Mouse (Mus musculus): ENCODE measurements around the gene Mki67. TPM values are rescaled to one million over a fixed set of nuclear protein-coding genes. Genes with fewer than 3 reads are reported as not detected.
A peak's percentile ranks its signal among the peaks of the same experiment; 100 is the strongest.

The Mki67 gene
- polyA plus RNA-seq, 1 experiment from 2014 or later, result 3.9 TPM

- Histone ChIP-seq H3K36me3 (no peaks in the 10 kb centered on the region), H3K4me3 (replicated peaks) (no peak overlapping the region), H3K4me2 (no peak overlapping the region), H3K9me3 (replicated peaks) (no peaks in the 10 kb centered on the region), H3K27me3 (replicated peaks) (no peaks in the 10 kb centered on the region), H3K9ac (replicated peaks) (no peak overlapping the region), H3K27ac (replicated peaks) (no peak overlapping the region), H3K4me1 (no peaks in the 10 kb centered on the region)
- ATAC-seq (ENCODE audit: low FRiP score), result no peak
These were observed 55.8 kb downstream of the Mki67 start for GRCm38 (mm10) chr7:135660314-135660713.

GRCm38 (mm10) chr7:135659314-135659935 lies 56.7 kb downstream of the Mki67 start:
- H3K36me3 ChIP-seq, result no peaks in the 10 kb centered on the region
- WGBS, result 86% methylated on average over 5 of the region's 5 CpGs
- no peak for ATAC-seq (ENCODE audit: low FRiP score)
- no peaks in the 10 kb centered on the region for H3K9me3 ChIP-seq (replicated peaks)
- H3K27me3 ChIP-seq (replicated peaks), result no peaks in the 10 kb centered on the region
- H3K27ac ChIP-seq (replicated peaks), result no peak overlapping the region
- H3K4me1 ChIP-seq, result no peaks in the 10 kb centered on the region
- H3K9ac ChIP-seq (replicated peaks), result no peak overlapping the region
- H3K4me2 ChIP-seq, result no peak overlapping the region
- no peak overlapping the region for H3K4me3 ChIP-seq (replicated peaks)

- no peak overlapping the region for H3K4me3 ChIP-seq (replicated peaks)
These were observed 58.0 kb downstream of the Mki67 start for GRCm38 (mm10) chr7:135658150-135658549.

GRCm38 (mm10) chr7:135655113-135655512 lies 61.0 kb downstream of the Mki67 start:
- Histone ChIP-seq H3K27me3 (replicated peaks) (no peaks in the 10 kb centered on the region), H3K4me1 (no peaks in the 10 kb centered on the region), H3K27ac (replicated peaks) (no peak overlapping the region), H3K36me3 (no peaks in the 10 kb centered on the region), H3K9me3 (replicated peaks) (no peaks in the 10 kb centered on the region), H3K4me2 (no peak overlapping the region), H3K9ac (replicated peaks) (no peak overlapping the region), H3K4me3 (replicated peaks) (no peak overlapping the region)
- ATAC-seq (ENCODE audit: low FRiP score), result no peak
- 84% methylated on average over 4 of the region's 4 CpGs for WGBS

More at GRCm38 (mm10) chr7:135658150-135658549, 58.0 kb downstream of the Mki67 start:
- ATAC-seq (ENCODE audit: low FRiP score), result no peak
- Histone ChIP-seq H3K27me3 (replicated peaks) (no peaks in the 10 kb centered on the region), H3K27ac (replicated peaks) (no peak overlapping the region), H3K9ac (replicated peaks) (no peak overlapping the region), H3K4me2 (no peak overlapping the region), H3K4me1 (no peaks in the 10 kb centered on the region), H3K9me3 (replicated peaks) (no peaks in the 10 kb centered on the region), H3K36me3 (no peaks in the 10 kb centered on the region)
- 93% methylated on average over 7 of the region's 7 CpGs for WGBS

GRCm38 (mm10) chr7:135654288-135654687 lies 61.9 kb downstream of the Mki67 start:
- whole genome bisulfite sequencing, result 91% methylated on average over 6 of the region's 6 CpGs
- Histone ChIP-seq H3K27ac (replicated peaks) (no peak overlapping the region), H3K36me3 (no peaks in the 10 kb centered on the region), H3K27me3 (replicated peaks) (no peaks in the 10 kb centered on the region), H3K4me3 (replicated peaks) (no peak overlapping the region), H3K4me1 (no peaks in the 10 kb centered on the region), H3K4me2 (no peak overlapping the region), H3K9me3 (replicated peaks) (no peaks in the 10 kb centered on the region), H3K9ac (replicated peaks) (no peak overlapping the region)
- ATAC-seq (ENCODE audit: low FRiP score), result no peak

GRCm38 (mm10) chr7:135653601-135654000 lies 62.6 kb downstream of the Mki67 start:
- 89% methylated on average over 7 of the region's 7 CpGs for WGBS
- H3K27ac ChIP-seq (replicated peaks), result no peak overlapping the region
- H3K36me3 ChIP-seq, result no peaks in the 10 kb centered on the region
- ATAC-seq (ENCODE audit: low FRiP score), result no peak
- no peaks in the 10 kb centered on the region for H3K27me3 ChIP-seq (replicated peaks)
- H3K4me3 ChIP-seq (replicated peaks), result no peak overlapping the region
- H3K4me2 ChIP-seq, result no peak overlapping the region
- H3K9ac ChIP-seq (replicated peaks), result no peak overlapping the region
- no peaks in the 10 kb centered on the region for H3K9me3 ChIP-seq (replicated peaks)
- H3K4me1 ChIP-seq, result no peaks in the 10 kb centered on the region

- H3K27ac ChIP-seq (replicated peaks), result no peak overlapping the region
- no peak overlapping the region for H3K9ac ChIP-seq (replicated peaks)
- 71% methylated on average over 11 of the region's 11 CpGs for WGBS
These were observed 63.4 kb downstream of the Mki67 start for GRCm38 (mm10) chr7:135652781-135653180.

GRCm38 (mm10) chr7:135651831-135652511 lies 64.2 kb downstream of the Mki67 start:
- peak overlapping the region; percentile 15; the same call in 1 of the 2 replicates for H3K4me2 ChIP-seq
- WGBS, result 70% methylated on average over 18 of the region's 18 CpGs
- H3K9me3 ChIP-seq (replicated peaks), result no peaks in the 10 kb centered on the region
- no peak for ATAC-seq (ENCODE audit: low FRiP score)
- H3K27me3 ChIP-seq (replicated peaks), result no peaks in the 10 kb centered on the region
- H3K27ac ChIP-seq (replicated peaks), result no peak overlapping the region
- no peak overlapping the region for H3K4me3 ChIP-seq (replicated peaks)
- H3K36me3 ChIP-seq, result no peaks in the 10 kb centered on the region
- H3K9ac ChIP-seq (replicated peaks), result no peak overlapping the region
- H3K4me1 ChIP-seq, result no peaks in the 10 kb centered on the region

More at GRCm38 (mm10) chr7:135652781-135653180, 63.4 kb downstream of the Mki67 start:
- Histone ChIP-seq H3K4me3 (replicated peaks) (no peak overlapping the region), H3K4me2 (no peak overlapping the region; the same call in 1 of the 2 replicates), H3K4me1 (no peaks in the 10 kb centered on the region), H3K36me3 (no peaks in the 10 kb centered on the region), H3K9me3 (replicated peaks) (no peaks in the 10 kb centered on the region), H3K27me3 (replicated peaks) (no peaks in the 10 kb centered on the region)
- no peak for ATAC-seq (ENCODE audit: low FRiP score)

- Histone ChIP-seq H3K36me3 (no peaks in the 10 kb centered on the region), H3K4me2 (no peak overlapping the region), H3K9me3 (replicated peaks) (no peaks in the 10 kb centered on the region), H3K9ac (replicated peaks) (no peak overlapping the region), H3K4me1 (no peaks in the 10 kb centered on the region), H3K4me3 (replicated peaks) (no peak overlapping the region), H3K27me3 (replicated peaks) (no peaks in the 10 kb centered on the region), H3K27ac (replicated peaks) (no peak overlapping the region)
- ATAC-seq (ENCODE audit: low FRiP score), result no peak
- WGBS, result 91% methylated on average over 5 of the region's 5 CpGs
These were observed 66.1 kb downstream of the Mki67 start for GRCm38 (mm10) chr7:135650061-135650460.

GRCm38 (mm10) chr7:135649306-135649705 lies 66.9 kb downstream of the Mki67 start:
- H3K4me3 ChIP-seq (replicated peaks), result no peak overlapping the region
- 96% methylated on average over 1 of the region's 1 CpGs for WGBS
- no peak overlapping the region for H3K4me2 ChIP-seq
- H3K27ac ChIP-seq (replicated peaks), result no peak overlapping the region
- H3K9me3 ChIP-seq (replicated peaks), result no peaks in the 10 kb centered on the region
- peaks cover 2% of the 10 kb centered on the region; the same call in 1 of the 2 replicates for H3K36me3 ChIP-seq
- ATAC-seq (ENCODE audit: low FRiP score), result no peak
- no peaks in the 10 kb centered on the region for H3K4me1 ChIP-seq
- H3K9ac ChIP-seq (replicated peaks), result no peak overlapping the region
- no peaks in the 10 kb centered on the region for H3K27me3 ChIP-seq (replicated peaks)

GRCm38 (mm10) chr7:135648821-135649220 lies 67.3 kb downstream of the Mki67 start:
- no peaks in the 10 kb centered on the region for H3K4me1 ChIP-seq
- H3K27me3 ChIP-seq (replicated peaks), result no peaks in the 10 kb centered on the region
- peaks cover 2% of the 10 kb centered on the region; the same call in 1 of the 2 replicates for H3K36me3 ChIP-seq
- no peak overlapping the region for H3K4me3 ChIP-seq (replicated peaks)
- H3K4me2 ChIP-seq, result no peak overlapping the region
- no peaks in the 10 kb centered on the region for H3K9me3 ChIP-seq (replicated peaks)
- no peak overlapping the region for H3K9ac ChIP-seq (replicated peaks)
- WGBS, result 85% methylated on average over 8 of the region's 8 CpGs
- no peak for ATAC-seq (ENCODE audit: low FRiP score)
- H3K27ac ChIP-seq (replicated peaks), result no peak overlapping the region

GRCm38 (mm10) chr7:135646976-135647375 lies 69.2 kb downstream of the Mki67 start:
- peaks cover 5% of the 10 kb centered on the region for H3K4me1 ChIP-seq
- H3K9me3 ChIP-seq (replicated peaks), result no peaks in the 10 kb centered on the region
- H3K9ac ChIP-seq (replicated peaks), result no peak overlapping the region
- H3K36me3 ChIP-seq, result peaks cover 2% of the 10 kb centered on the region; the same call in 1 of the 2 replicates
- no peaks in the 10 kb centered on the region for H3K27me3 ChIP-seq (replicated peaks)
- no peak overlapping the region for H3K27ac ChIP-seq (replicated peaks)
- H3K4me3 ChIP-seq (replicated peaks), result no peak overlapping the region
- 77% methylated on average over 6 of the region's 6 CpGs for WGBS
- no peak for ATAC-seq (ENCODE audit: low FRiP score)
- H3K4me2 ChIP-seq, result no peak overlapping the region
